Mouse (Mus musculus) lung, postnatal 4 days (tissue): ENCODE data around the gene Srgap3.

Experiments used
- DNase-seq, 2 experiments: peaks; one replicate each; pipeline ENCODE4 v3.0.0; 2021

The Srgap3 gene

GRCm38 (mm10) chr6:112809658-112810520 lies 137.2 kb downstream of the Srgap3 start:
- DNase-seq, result peak; percentile 5 to 29

GRCm38 (mm10) chr6:112808738-112809137 lies 138.3 kb downstream of the Srgap3 start:
- no peak for DNase-seq

- DNase-seq, result no peak
Measured at GRCm38 (mm10) chr6:112801917-112802316, 145.1 kb downstream of the Srgap3 start.

- DNase-seq, result no peak
Measured at GRCm38 (mm10) chr6:112798378-112798777, 148.7 kb downstream of the Srgap3 start.

GRCm38 (mm10) chr6:112796607-112797006 lies 150.5 kb downstream of the Srgap3 start:
- DNase-seq, result peak; percentile 9 to 45

- DNase-seq, result no peak
Measured at GRCm38 (mm10) chr6:112793887-112794286, 153.2 kb downstream of the Srgap3 start.

GRCm38 (mm10) chr6:112789901-112790300 lies 157.2 kb downstream of the Srgap3 start:
- no peak for DNase-seq

- no peak for DNase-seq
Measured at GRCm38 (mm10) chr6:112788617-112789016, 158.4 kb downstream of the Srgap3 start.

GRCm38 (mm10) chr6:112788174-112788573 lies 158.9 kb downstream of the Srgap3 start:
- DNase-seq, result no peak

GRCm38 (mm10) chr6:112781409-112782093 lies 165.5 kb downstream of the Srgap3 start:
- DNase-seq, result no peak

- no peak for DNase-seq
Measured at GRCm38 (mm10) chr6:112778211-112778610, 168.9 kb downstream of the Srgap3 start.

- no peak for DNase-seq
Measured at GRCm38 (mm10) chr6:112776718-112777117, 170.3 kb downstream of the Srgap3 start.

GRCm38 (mm10) chr6:112773754-112774153 lies 173.3 kb downstream of the Srgap3 start:
- DNase-seq, result no peak

GRCm38 (mm10) chr6:112770996-112771395 lies 176.1 kb downstream of the Srgap3 start:
- DNase-seq, result no peak

- no peak for DNase-seq
Measured at GRCm38 (mm10) chr6:112758541-112758940, 188.5 kb downstream of the Srgap3 start.

- DNase-seq, result no peak
Measured at GRCm38 (mm10) chr6:112756866-112757265, 190.2 kb downstream of the Srgap3 start.

GRCm38 (mm10) chr6:112754994-112755393 lies 192.1 kb downstream of the Srgap3 start:
- DNase-seq, result no peak

- no peak for DNase-seq
Measured at GRCm38 (mm10) chr6:112752517-112752916, 194.5 kb downstream of the Srgap3 start.

- no peak for DNase-seq
Measured at GRCm38 (mm10) chr6:112752007-112752406, 195.1 kb downstream of the Srgap3 start.

GRCm38 (mm10) chr6:112742297-112742696 lies 204.8 kb downstream of the Srgap3 start:
- DNase-seq, result no peak

GRCm38 (mm10) chr6:112741766-112742165 lies 205.3 kb downstream of the Srgap3 start:
- DNase-seq, result no peak

- DNase-seq, result no peak
Measured at GRCm38 (mm10) chr6:112739635-112740034, 207.4 kb downstream of the Srgap3 start.

GRCm38 (mm10) chr6:112738924-112739323 lies 208.1 kb downstream of the Srgap3 start:
- peak in 1 of 2 experiments; percentile 29 for DNase-seq

- no peak for DNase-seq
Measured at GRCm38 (mm10) chr6:112736471-112736870, 210.6 kb downstream of the Srgap3 start.
